Mouse (Mus musculus): ENCODE measurements around the gene Fhit. TPM values are rescaled to one million over a fixed set of nuclear protein-coding genes. Genes with fewer than 3 reads are reported as not detected.

Gene Fhit
- polyA plus RNA-seq, 1 experiment from 2014 or later = 3.5 TPM

GRCm38 (mm10) chr14:10880749-10881148 lies 281.1 kb downstream of the Fhit start:
- DNase-seq (ENCODE audit: low spot score) = no peak
- H3K9me3 ChIP-seq (ENCODE audit: control insufficient read depth, low read length) = no peaks in the 10 kb centered on the region
- H3K27ac ChIP-seq (ENCODE audit: low read depth, low read length) = no peak overlapping the region
- no peak overlapping the region for H3K4me2 ChIP-seq
- 40% methylated on average over 2 of the region's 2 CpGs for WGBS
- no peaks in the 10 kb centered on the region for H3K27me3 ChIP-seq (replicated peaks; ENCODE audit: control insufficient read depth, insufficient read depth, low read length)
- no peaks in the 10 kb centered on the region for H3K36me3 ChIP-seq (ENCODE audit: control insufficient read depth, insufficient read depth, low read length)
- H3K4me3 ChIP-seq (ENCODE audit: low read depth, low read length) = no peak overlapping the region
- no peak overlapping the region for H3K9ac ChIP-seq (ENCODE audit: low read depth, low read length)
- no peaks in the 10 kb centered on the region for H3K4me1 ChIP-seq (replicated peaks; ENCODE audit: control insufficient read depth, insufficient read depth, low read length)
- ATAC-seq (replicated peaks; ENCODE audit: low FRiP score) = no peak

GRCm38 (mm10) chr14:10874595-10875372 lies 287.1 kb downstream of the Fhit start:
- 63% methylated on average over 3 of the region's 3 CpGs for WGBS

DNA sequence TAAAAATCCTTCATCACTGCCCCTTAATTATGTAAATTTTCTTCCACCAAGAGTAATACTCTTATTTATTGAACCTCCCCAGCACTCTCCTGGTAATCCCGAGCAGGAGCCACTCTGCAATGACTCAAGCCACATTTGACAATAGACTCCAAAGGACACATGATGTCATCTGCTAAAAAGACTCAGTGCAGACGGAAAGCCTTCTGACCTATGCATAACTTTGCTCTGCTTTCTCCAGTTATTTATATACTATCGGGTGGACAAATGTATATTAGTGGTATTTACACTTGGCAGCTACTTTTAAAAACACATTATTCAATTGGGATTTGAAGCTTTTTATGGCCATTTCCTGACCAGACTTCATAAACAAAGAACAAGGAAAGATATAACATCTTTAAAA lies 304.2 kb downstream of the Fhit start:
- WGBS = 63% methylated on average over 3 of the region's 3 CpGs
- no peaks in the 10 kb centered on the region for H3K4me1 ChIP-seq (replicated peaks; ENCODE audit: control insufficient read depth, insufficient read depth, low read length)

More at GRCm38 (mm10) chr14:10874595-10875372, 287.1 kb downstream of the Fhit start:
- ATAC-seq (replicated peaks; ENCODE audit: low FRiP score) (no peak), DNase-seq (ENCODE audit: low spot score) (no peak)
- no peak overlapping the region for H3K4me2 ChIP-seq
- H3K4me1 ChIP-seq (replicated peaks; ENCODE audit: control insufficient read depth, insufficient read depth, low read length) = no peaks in the 10 kb centered on the region
- H3K9ac ChIP-seq (ENCODE audit: low read depth, low read length) = no peak overlapping the region
- H3K27me3 ChIP-seq (replicated peaks; ENCODE audit: control insufficient read depth, insufficient read depth, low read length) = no peaks in the 10 kb centered on the region
- no peaks in the 10 kb centered on the region for H3K9me3 ChIP-seq (ENCODE audit: control insufficient read depth, low read length)
- no peaks in the 10 kb centered on the region for H3K36me3 ChIP-seq (ENCODE audit: control insufficient read depth, insufficient read depth, low read length)
- H3K27ac ChIP-seq (ENCODE audit: low read depth, low read length) = no peak overlapping the region
- H3K4me3 ChIP-seq (ENCODE audit: low read depth, low read length) = no peak overlapping the region

GRCm38 (mm10) chr14:10851936-10852335 lies 309.9 kb downstream of the Fhit start:
- no peak overlapping the region for H3K27ac ChIP-seq (ENCODE audit: low read depth, low read length)
- no peaks in the 10 kb centered on the region for H3K4me1 ChIP-seq (replicated peaks; ENCODE audit: control insufficient read depth, insufficient read depth, low read length)
- no peak for DNase-seq (ENCODE audit: low spot score)
- no peak overlapping the region for H3K4me2 ChIP-seq
- 74% methylated on average over 1 of the region's 1 CpGs for WGBS
- H3K9ac ChIP-seq (ENCODE audit: low read depth, low read length) = no peak overlapping the region
- no peaks in the 10 kb centered on the region for H3K36me3 ChIP-seq (ENCODE audit: control insufficient read depth, insufficient read depth, low read length)
- no peak overlapping the region for H3K4me3 ChIP-seq (ENCODE audit: low read depth, low read length)
- no peak for ATAC-seq (replicated peaks; ENCODE audit: low FRiP score)
- H3K9me3 ChIP-seq (ENCODE audit: control insufficient read depth, low read length) = no peaks in the 10 kb centered on the region
- no peaks in the 10 kb centered on the region for H3K27me3 ChIP-seq (replicated peaks; ENCODE audit: control insufficient read depth, insufficient read depth, low read length)

More for the DNA sequence above, 304.2 kb downstream of the Fhit start:
- no peak overlapping the region for H3K27ac ChIP-seq (ENCODE audit: low read depth, low read length)
- H3K9me3 ChIP-seq (ENCODE audit: control insufficient read depth, low read length) = no peaks in the 10 kb centered on the region
- no peak overlapping the region for H3K4me2 ChIP-seq
- H3K9ac ChIP-seq (ENCODE audit: low read depth, low read length) = no peak overlapping the region
- ATAC-seq (replicated peaks; ENCODE audit: low FRiP score) (no peak), DNase-seq (ENCODE audit: low spot score) (no peak)
- H3K36me3 ChIP-seq (ENCODE audit: control insufficient read depth, insufficient read depth, low read length) = no peaks in the 10 kb centered on the region
- no peaks in the 10 kb centered on the region for H3K27me3 ChIP-seq (replicated peaks; ENCODE audit: control insufficient read depth, insufficient read depth, low read length)
- H3K4me3 ChIP-seq (ENCODE audit: low read depth, low read length) = no peak overlapping the region

DNA sequence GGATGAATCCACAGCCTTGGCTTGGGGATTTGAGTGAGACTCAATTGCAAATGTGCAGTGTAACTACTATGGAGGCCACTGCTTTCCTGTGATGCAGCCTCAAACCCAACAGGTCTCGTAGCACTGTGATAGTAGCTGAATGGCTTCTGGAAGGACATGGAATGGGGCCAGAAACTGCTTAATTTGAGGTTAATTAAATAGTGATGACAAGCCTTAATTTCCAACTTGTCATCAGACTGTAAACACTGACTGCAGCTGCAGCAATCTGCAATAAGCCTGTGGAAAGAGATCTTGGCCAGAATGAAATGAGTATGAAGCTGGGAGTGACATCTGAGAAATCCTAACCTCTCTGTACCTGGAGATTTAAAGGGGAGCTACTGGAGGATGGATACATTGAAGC lies 325.8 kb downstream of the Fhit start:
- Histone ChIP-seq H3K4me1 (replicated peaks; ENCODE audit: control insufficient read depth, insufficient read depth, low read length) (no peaks in the 10 kb centered on the region), H3K27me3 (replicated peaks; ENCODE audit: control insufficient read depth, insufficient read depth, low read length) (no peaks in the 10 kb centered on the region), H3K4me2 (no peak overlapping the region), H3K36me3 (ENCODE audit: control insufficient read depth, insufficient read depth, low read length) (no peaks in the 10 kb centered on the region), H3K27ac (ENCODE audit: low read depth, low read length) (no peak overlapping the region), H3K9ac (ENCODE audit: low read depth, low read length) (no peak overlapping the region), H3K9me3 (ENCODE audit: control insufficient read depth, low read length) (no peaks in the 10 kb centered on the region), H3K4me3 (ENCODE audit: low read depth, low read length) (no peak overlapping the region)
- 82% methylated on average over 1 of the region's 1 CpGs for WGBS
- DNase-seq (ENCODE audit: low spot score) (no peak), ATAC-seq (replicated peaks; ENCODE audit: low FRiP score) (no peak)

GRCm38 (mm10) chr14:10824819-10825218 lies 337.0 kb downstream of the Fhit start:
- H3K9ac ChIP-seq (ENCODE audit: low read depth, low read length) = no peak overlapping the region
- no peak overlapping the region for H3K4me2 ChIP-seq
- no peak overlapping the region for H3K4me3 ChIP-seq (ENCODE audit: low read depth, low read length)
- H3K4me1 ChIP-seq (replicated peaks; ENCODE audit: control insufficient read depth, insufficient read depth, low read length) = no peaks in the 10 kb centered on the region
- no peaks in the 10 kb centered on the region for H3K36me3 ChIP-seq (ENCODE audit: control insufficient read depth, insufficient read depth, low read length)
- no peaks in the 10 kb centered on the region for H3K9me3 ChIP-seq (ENCODE audit: control insufficient read depth, low read length)
- no peaks in the 10 kb centered on the region for H3K27me3 ChIP-seq (replicated peaks; ENCODE audit: control insufficient read depth, insufficient read depth, low read length)
- DNase-seq (ENCODE audit: low spot score) (no peak), ATAC-seq (replicated peaks; ENCODE audit: low FRiP score) (no peak)
- WGBS = 76% methylated on average over 4 of the region's 4 CpGs
- no peak overlapping the region for H3K27ac ChIP-seq (ENCODE audit: low read depth, low read length)

DNA sequence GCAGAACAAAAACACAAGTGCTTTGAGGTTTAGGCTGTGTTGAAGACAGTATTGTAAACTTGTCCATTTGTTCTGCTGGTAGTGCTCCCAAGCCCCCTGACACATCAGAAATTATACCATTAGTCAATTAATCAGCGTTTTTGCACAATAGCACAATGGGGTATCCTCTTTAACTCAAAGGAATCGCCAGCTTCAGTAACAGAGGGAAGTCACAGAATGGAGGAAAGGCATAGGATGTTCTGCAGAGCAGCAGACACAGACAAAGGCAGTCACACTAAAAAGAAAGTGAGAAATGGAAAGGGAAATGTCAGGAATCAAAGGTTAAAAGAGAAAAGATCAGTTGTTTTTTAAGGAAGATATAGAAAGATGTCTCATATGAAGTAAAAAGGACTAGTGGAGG lies 348.3 kb downstream of the Fhit start:
- H3K9me3 ChIP-seq (ENCODE audit: control insufficient read depth, low read length) = no peaks in the 10 kb centered on the region
- 49% methylated on average over 2 of the region's 2 CpGs for WGBS

DNA sequence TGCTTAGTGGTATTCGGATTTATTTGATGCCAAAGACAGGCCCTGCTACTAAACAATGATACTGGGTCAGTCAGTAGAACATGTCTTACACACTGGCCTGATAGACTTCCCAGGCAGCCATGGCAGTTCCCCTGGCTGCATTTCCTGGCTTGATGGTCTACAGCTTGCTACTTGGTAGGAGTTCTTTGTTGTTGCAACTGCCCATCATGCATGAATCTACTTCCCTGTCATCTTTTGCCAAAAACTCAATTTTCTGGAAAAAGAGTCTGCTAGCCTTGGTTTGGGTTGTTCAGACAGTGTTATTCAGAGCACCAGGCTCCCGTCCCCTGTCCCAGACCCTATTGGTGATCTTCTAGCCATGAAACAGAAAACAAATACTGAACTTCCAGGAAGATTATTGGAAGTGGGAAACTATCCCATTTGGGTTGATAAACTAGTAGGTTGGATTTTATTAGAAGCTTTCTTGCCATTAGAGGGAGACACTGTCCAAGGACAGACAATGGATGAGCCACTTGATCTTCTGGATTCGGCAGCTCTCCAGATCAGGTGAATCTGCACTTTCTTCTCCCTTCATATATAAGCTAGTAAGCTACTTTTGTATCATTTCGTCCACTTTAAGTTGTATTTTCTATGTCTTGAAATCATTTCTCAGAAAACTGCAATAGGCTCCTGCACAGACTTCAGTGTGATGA lies 363.2 kb downstream of the Fhit start:
- H3K36me3 ChIP-seq (ENCODE audit: control insufficient read depth, insufficient read depth, low read length) = no peaks in the 10 kb centered on the region
- no peaks in the 10 kb centered on the region for H3K27me3 ChIP-seq (replicated peaks; ENCODE audit: control insufficient read depth, insufficient read depth, low read length)
- DNase-seq (ENCODE audit: low spot score) (no peak), ATAC-seq (replicated peaks; ENCODE audit: low FRiP score) (no peak)
- no peaks in the 10 kb centered on the region for H3K9me3 ChIP-seq (ENCODE audit: control insufficient read depth, low read length)
- H3K9ac ChIP-seq (ENCODE audit: low read depth, low read length) = no peak overlapping the region
- no peak overlapping the region for H3K4me3 ChIP-seq (ENCODE audit: low read depth, low read length)
- no peaks in the 10 kb centered on the region for H3K4me1 ChIP-seq (replicated peaks; ENCODE audit: control insufficient read depth, insufficient read depth, low read length)
- H3K27ac ChIP-seq (ENCODE audit: low read depth, low read length) = no peak overlapping the region
- H3K4me2 ChIP-seq = no peak overlapping the region
- WGBS = 67% methylated on average over 4 of the region's 4 CpGs

More for the DNA sequence above, 348.3 kb downstream of the Fhit start:
- H3K27me3 ChIP-seq (replicated peaks; ENCODE audit: control insufficient read depth, insufficient read depth, low read length) = no peaks in the 10 kb centered on the region
- no peaks in the 10 kb centered on the region for H3K4me1 ChIP-seq (replicated peaks; ENCODE audit: control insufficient read depth, insufficient read depth, low read length)
- no peak overlapping the region for H3K4me3 ChIP-seq (ENCODE audit: low read depth, low read length)
- DNase-seq (ENCODE audit: low spot score) (no peak), ATAC-seq (replicated peaks; ENCODE audit: low FRiP score) (no peak)
- H3K36me3 ChIP-seq (ENCODE audit: control insufficient read depth, insufficient read depth, low read length) = no peaks in the 10 kb centered on the region
- no peak overlapping the region for H3K9ac ChIP-seq (ENCODE audit: low read depth, low read length)
- no peak overlapping the region for H3K4me2 ChIP-seq
- H3K27ac ChIP-seq (ENCODE audit: low read depth, low read length) = no peak overlapping the region

DNA sequence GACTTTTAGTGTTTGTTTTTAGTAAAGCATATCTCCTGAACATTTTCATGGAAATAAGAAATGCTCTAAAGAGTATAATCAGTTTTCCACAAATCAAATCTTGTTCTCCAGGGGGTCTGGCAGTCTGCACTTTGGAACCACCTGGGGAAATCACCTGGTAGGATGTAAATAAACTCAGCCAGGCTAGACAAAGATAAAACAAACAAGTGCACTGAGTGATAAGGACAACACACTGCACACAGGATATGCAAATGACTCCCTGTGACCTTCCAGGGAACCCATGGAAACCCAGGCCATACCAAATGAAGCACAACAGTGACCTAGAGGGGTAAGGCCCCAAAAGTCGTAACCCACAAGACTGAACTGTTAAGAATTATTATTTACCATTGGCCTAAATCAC lies 364.2 kb downstream of the Fhit start:
- H3K27me3 ChIP-seq (replicated peaks; ENCODE audit: control insufficient read depth, insufficient read depth, low read length) = no peaks in the 10 kb centered on the region
- H3K4me1 ChIP-seq (replicated peaks; ENCODE audit: control insufficient read depth, insufficient read depth, low read length) = no peaks in the 10 kb centered on the region
- no peak overlapping the region for H3K4me3 ChIP-seq (ENCODE audit: low read depth, low read length)
- no peaks in the 10 kb centered on the region for H3K36me3 ChIP-seq (ENCODE audit: control insufficient read depth, insufficient read depth, low read length)
- DNase-seq (ENCODE audit: low spot score) (no peak), ATAC-seq (replicated peaks; ENCODE audit: low FRiP score) (0 out of 2 replicates have a peak, but pooled peaks have one; percentile 31)
- no peak overlapping the region for H3K9ac ChIP-seq (ENCODE audit: low read depth, low read length)
- H3K27ac ChIP-seq (ENCODE audit: low read depth, low read length) = no peak overlapping the region
- H3K4me2 ChIP-seq = no peak overlapping the region
- no peaks in the 10 kb centered on the region for H3K9me3 ChIP-seq (ENCODE audit: control insufficient read depth, low read length)
- WGBS = 75% methylated on average over 1 of the region's 1 CpGs
